Mouse (Mus musculus) kidney, postnatal 0 days (tissue): Measurements from ENCODE around the gene Lrrc41. TPM values are rescaled to one million over a fixed set of nuclear protein-coding genes. Genes with fewer than 3 reads are reported as not detected.

Experiments
- ATAC-seq: fragments of 200-750 bp; cut with Nextera tagmentation; replicated peaks from 2 replicates; pipeline ENCODE4 v1.8.0; 2017; ENCODE audit warnings: low read depth, moderate number of reproducible peaks, moderate TSS enrichment, moderate library complexity; ENCODE audit not compliant: low FRiP score
- DNase-seq: peaks from one replicate; pipeline ENCODE4 v3.0.0-alpha.2; 2016; ENCODE audit warnings: low spot score
- H3K27ac ChIP-seq: fragments of 300-500 bp; sonication (generic); 2 replicates; pipeline ENCODE4 v1.5.1; 2014; ENCODE audit warnings: mild to moderate bottlenecking
- H3K27me3 ChIP-seq: fragments of 300-500 bp; sonication (generic); 2 replicates; pipeline ENCODE4 v1.6.1; 2014; ENCODE audit warnings: low read length, mixed read lengths; ENCODE audit not compliant: insufficient read depth
- H3K36me3 ChIP-seq: fragments of 300-500 bp; sonication (generic); 2 replicates; pipeline ENCODE4 v1.6.1; 2014; ENCODE audit warnings: low read length, mixed read lengths; ENCODE audit not compliant: insufficient read depth
- H3K4me1 ChIP-seq: fragments of 300-500 bp; sonication (generic); replicated peaks from 2 replicates; pipeline ENCODE4 v1.6.1; 2014; ENCODE audit warnings: antibody characterized with exemption, low read length, mixed read lengths; ENCODE audit not compliant: insufficient read depth
- H3K4me2 ChIP-seq: fragments of 300-500 bp; sonication (generic); 2 replicates; pipeline ENCODE4 v1.6.1; 2014; ENCODE audit warnings: mild to moderate bottlenecking, low read length, moderate library complexity, mixed read lengths
- H3K4me3 ChIP-seq: fragments of 300-500 bp; sonication (generic); replicated peaks from 2 replicates; pipeline ENCODE4 v1.5.1; 2014; ENCODE audit warnings: low read depth, low read length
- H3K9ac ChIP-seq: fragments of 300-500 bp; sonication (generic); 2 replicates; pipeline ENCODE4 v1.6.1; 2014; ENCODE audit warnings: low read depth, low read length
- H3K9me3 ChIP-seq: fragments of 300-500 bp; sonication (generic); replicated peaks from 2 replicates; pipeline ENCODE4 v1.6.1; 2016; ENCODE audit warnings: low read length, inconsistent platforms, mixed read lengths
- CTCF ChIP-seq: IDR thresholded peaks from 2 replicates; pipeline ENCODE4 v1.5.1; 2016; ENCODE audit warnings: antibody characterized with exemption, low read depth, mild to moderate bottlenecking, moderate library complexity
- WGBS: fragments of 180-500 bp; shearing (Covaris S2); extraction: QIAGEN DNeasy Blood & Tissue Kit; methylation state at CpG from one replicate; pipeline ENCODE4 v1.1.7; 2014; 5-methylcytosine and 5-hydroxymethylcytosine counted together
- polyA plus RNA-seq: library from polyadenylated mRNA; unstranded; fragments of >200 nt; fragmentation: Nextera tagmentation; extraction: Ambion mirVana; gene quantifications from 2 replicates; pipeline ENCODE4 v1.2.1, GENCODE M21; 2015

Lrrc41 gene
- polyA plus RNA-seq, 1 experiment from 2014 or later, result 65.1 TPM

GRCm38 (mm10) chr4:116127956-116128355 is 52.9 kb downstream of the Lrrc41 start:
- no peak for DNase-seq
- TF ChIP-seq CTCF, result no peak
- Histone ChIP-seq H3K4me3 (no peak overlapping the region), H3K27me3 (no peaks in the 10 kb centered on the region), H3K9ac (no peak overlapping the region), H3K36me3 (no peaks in the 10 kb centered on the region), H3K9me3 (no peaks in the 10 kb centered on the region), H3K4me1 (0 out of 2 replicates have a peak, but pooled peaks cover 3% of the 10 kb centered on the region), H3K4me2 (no peak overlapping the region), H3K27ac (no peak overlapping the region)
- no peak for ATAC-seq
- 74% methylated on average over 6 of the region's 6 CpGs for WGBS

- ATAC-seq (no peak), DNase-seq (no peak)
- Histone ChIP-seq H3K36me3 (no peaks in the 10 kb centered on the region), H3K4me2 (no peak overlapping the region), H3K27ac (no peak overlapping the region), H3K27me3 (no peaks in the 10 kb centered on the region), H3K4me1 (no peaks in the 10 kb centered on the region), H3K9ac (no peak overlapping the region), H3K4me3 (no peak overlapping the region), H3K9me3 (no peaks in the 10 kb centered on the region)
- WGBS, result 69% methylated on average over 4 of the region's 4 CpGs
- TF ChIP-seq CTCF, result no peak
These were observed 58.1 kb downstream of the Lrrc41 start for GRCm38 (mm10) chr4:116133126-116133525.

- DNase-seq (peak; percentile 86), ATAC-seq (no peak)
- WGBS, result 25% methylated on average over 2 of the region's 2 CpGs
These were observed 59.9 kb downstream of the Lrrc41 start for GRCm38 (mm10) chr4:116134990-116135389.

GRCm38 (mm10) chr4:116137421-116137996 is 62.4 kb downstream of the Lrrc41 start:
- Histone ChIP-seq H3K9ac (no peak overlapping the region), H3K9me3 (no peaks in the 10 kb centered on the region), H3K27ac (no peak overlapping the region), H3K36me3 (no peaks in the 10 kb centered on the region), H3K27me3 (no peaks in the 10 kb centered on the region), H3K4me2 (no peak overlapping the region), H3K4me3 (no peak overlapping the region), H3K4me1 (no peaks in the 10 kb centered on the region)
- no peak for DNase-seq
- no peak for TF ChIP-seq CTCF
- ATAC-seq, result no peak
- 61% methylated on average over 13 of the region's 13 CpGs for WGBS

More at GRCm38 (mm10) chr4:116134990-116135389, 59.9 kb downstream of the Lrrc41 start:
- Histone ChIP-seq H3K4me1 (no peaks in the 10 kb centered on the region), H3K36me3 (no peaks in the 10 kb centered on the region), H3K4me3 (no peak overlapping the region), H3K9ac (no peak overlapping the region), H3K27me3 (no peaks in the 10 kb centered on the region), H3K27ac (no peak overlapping the region), H3K4me2 (no peak overlapping the region), H3K9me3 (no peaks in the 10 kb centered on the region)
- TF ChIP-seq CTCF, result peak; percentile 91

- Histone ChIP-seq H3K36me3 (no peaks in the 10 kb centered on the region), H3K27ac (no peak overlapping the region), H3K27me3 (no peaks in the 10 kb centered on the region), H3K4me3 (no peak overlapping the region), H3K9ac (no peak overlapping the region), H3K4me2 (no peak overlapping the region), H3K9me3 (no peaks in the 10 kb centered on the region), H3K4me1 (no peaks in the 10 kb centered on the region)
- ATAC-seq, result no peak
- no peak for DNase-seq
- TF ChIP-seq CTCF, result no peak
- WGBS, result 64% methylated on average over 7 of the region's 7 CpGs
These were observed 65.9 kb downstream of the Lrrc41 start for GRCm38 (mm10) chr4:116140801-116141574.

- TF ChIP-seq CTCF, result no peak
- no peak for ATAC-seq
- H3K9me3 ChIP-seq, result no peaks in the 10 kb centered on the region
- no peak overlapping the region for H3K4me2 ChIP-seq
- WGBS, result 90% methylated on average over 1 of the region's 1 CpGs
- no peak overlapping the region for H3K4me3 ChIP-seq
- no peak overlapping the region for H3K9ac ChIP-seq
- H3K4me1 ChIP-seq, result no peaks in the 10 kb centered on the region
- no peak overlapping the region for H3K27ac ChIP-seq
- no peaks in the 10 kb centered on the region for H3K36me3 ChIP-seq
- H3K27me3 ChIP-seq, result no peaks in the 10 kb centered on the region
- DNase-seq, result no peak
These were observed 66.7 kb downstream of the Lrrc41 start for GRCm38 (mm10) chr4:116141736-116142135.
